Mouse (Mus musculus) embryonic facial prominence, embryonic 11.5 days (tissue): Measurements from ENCODE around the gene Lrrc51. TPM values are rescaled to one million over a fixed set of nuclear protein-coding genes. Genes with fewer than 3 reads are reported as not detected.

Experiments
- ATAC-seq: fragments of 200-750 bp; cut with Nextera tagmentation; replicated peaks from 2 replicates; pipeline ENCODE4 v1.8.0; 2017; ENCODE audit warnings: low read depth; ENCODE audit not compliant: insufficient number of reproducible peaks, low FRiP score, low TSS enrichment
- DNase-seq: peaks from one replicate; pipeline ENCODE4 v3.0.0-alpha.2; 2015; ENCODE audit warnings: low spot score
- H3K27ac ChIP-seq: fragments of 300-500 bp; sonication (generic); replicated peaks from 2 replicates; pipeline ENCODE4 v1.5.1; 2014; ENCODE audit warnings: mild to moderate bottlenecking, low read depth, low read length, control low read depth
- H3K27me3 ChIP-seq: fragments of 300-500 bp; sonication (generic); 2 replicates; pipeline ENCODE4 v1.6.1; 2014; ENCODE audit warnings: mild to moderate bottlenecking, low read length, moderate library complexity, mixed read lengths; ENCODE audit not compliant: control insufficient read depth, insufficient read depth
- H3K36me3 ChIP-seq: fragments of 300-500 bp; sonication (generic); replicated peaks from 2 replicates; pipeline ENCODE4 v1.6.1; 2014; ENCODE audit warnings: low read depth, mild to moderate bottlenecking, low read length, moderate library complexity, mixed read lengths; ENCODE audit not compliant: control insufficient read depth, insufficient read depth
- H3K4me1 ChIP-seq: fragments of 300-500 bp; sonication (generic); 2 replicates; pipeline ENCODE4 v1.6.1; 2014; ENCODE audit warnings: low read length, mixed read lengths; ENCODE audit not compliant: control insufficient read depth, insufficient read depth
- H3K4me2 ChIP-seq: fragments of 300-500 bp; sonication (generic); 2 replicates; pipeline ENCODE4 v1.6.1; 2014; ENCODE audit warnings: low read depth, mild to moderate bottlenecking, control low read depth, low read length, moderate library complexity
- H3K4me3 ChIP-seq: fragments of 300-500 bp; sonication (generic); 2 replicates; pipeline ENCODE4 v1.5.1; 2014; ENCODE audit warnings: low read depth, low read length, control low read depth
- H3K9ac ChIP-seq: fragments of 300-500 bp; sonication (generic); replicated peaks from 2 replicates; pipeline ENCODE4 v1.6.1; 2014; ENCODE audit warnings: mild to moderate bottlenecking, control low read depth, low read length
- H3K9me3 ChIP-seq: fragments of 300-500 bp; sonication (generic); replicated peaks from 2 replicates; pipeline ENCODE4 v1.6.1; 2016; ENCODE audit warnings: mild to moderate bottlenecking, low read length, inconsistent platforms, mixed read lengths; ENCODE audit not compliant: control insufficient read depth
- WGBS: fragments of 180-500 bp; shearing (Covaris S2); extraction: QIAGEN DNeasy Blood & Tissue Kit; methylation state at CpG from one replicate; pipeline ENCODE4 v1.1.7; 2014; 5-methylcytosine and 5-hydroxymethylcytosine counted together
- microRNA-seq: library from miRNA; unstranded; fragments of <30 nt; microRNA quantifications from one replicate; pipeline ENCODE4, GENCODE M21; 2016; ENCODE audit warnings: borderline number of aligned reads
- polyA plus RNA-seq: library from polyadenylated mRNA; unstranded; fragments of >200 nt; fragmentation: Nextera tagmentation; extraction: Ambion mirVana; gene quantifications from 2 replicates; pipeline ENCODE4 v1.2.1, GENCODE M21; 2014

The Lrrc51 gene
- polyA plus RNA-seq, 1 experiment from 2014 or later = 11.0 TPM

GRCm38 (mm10) chr7:101866491-101867265 lies 67.0 kb downstream of the Lrrc51 start:
- 84% methylated on average over 11 of the region's 11 CpGs for WGBS
- ATAC-seq = no peak

DNA sequence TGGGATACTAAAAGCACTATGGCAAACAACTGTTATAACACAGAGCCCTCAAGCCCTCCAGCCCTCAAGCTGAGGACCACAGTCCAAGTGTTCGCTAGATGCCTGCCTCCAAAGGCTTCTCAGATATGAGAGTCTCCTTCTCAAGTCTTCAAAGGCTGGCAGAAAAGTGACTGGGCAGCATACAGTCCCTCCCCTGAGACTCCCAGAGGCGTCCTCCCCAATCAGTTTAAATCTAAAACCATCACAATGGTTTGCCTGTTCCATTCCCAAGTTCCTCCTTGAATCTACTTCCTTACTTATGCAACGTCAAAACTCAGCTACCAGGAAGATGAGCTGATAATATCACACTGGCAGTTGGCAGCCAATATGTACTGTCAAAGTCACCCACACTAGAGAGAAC lies 70.3 kb downstream of the Lrrc51 start, which contains the start of gene Anapc15:
Anapc15 (plus strand) TSS at position 301 of the 400 bp plus-strand sequence.
- WGBS = 67% methylated on average over 3 of the region's 3 CpGs
- no peaks in the 10 kb centered on the region for H3K4me1 ChIP-seq
- H3K4me2 ChIP-seq = no peak within 1 kb of the TSS
- no peaks in the 10 kb centered on the region for H3K27me3 ChIP-seq
- no peaks in the 10 kb centered on the region for H3K9me3 ChIP-seq
- no peak within 1 kb of the TSS for H3K9ac ChIP-seq
- no peak for DNase-seq
- no peak within 1 kb of the TSS for H3K27ac ChIP-seq
- no peak for ATAC-seq
- H3K4me3 ChIP-seq = no peak within 1 kb of the TSS
- H3K36me3 ChIP-seq = no peaks in the 10 kb centered on the region

More at GRCm38 (mm10) chr7:101866491-101867265, 67.0 kb downstream of the Lrrc51 start:
- Histone ChIP-seq H3K4me3 (no peak overlapping the region), H3K27ac (no peak overlapping the region), H3K4me1 (no peaks in the 10 kb centered on the region), H3K27me3 (no peaks in the 10 kb centered on the region), H3K4me2 (no peak overlapping the region), H3K36me3 (no peaks in the 10 kb centered on the region), H3K9ac (no peak overlapping the region), H3K9me3 (no peaks in the 10 kb centered on the region)
- DNase-seq = no peak

Small RNA genes within 50 kb of the gene (microRNA-seq; reads per million reads assigned to microRNA genes)
- not detected for gene Gm22655

Other genes with a start within 250 kb of the Lrrc51 start
- gene Phox2a, start 115.6 kb downstream of the Lrrc51 start, polyA plus RNA-seq = 0.34 and 0.57 TPM in 2 replicates
- gene Inppl1, start 95.7 kb downstream of the Lrrc51 start, polyA plus RNA-seq = 30.5 and 34.4 TPM in 2 replicates
- 0.50 TPM in 1 of 2 replicates, not detected in the other for gene Folr2, start 76.7 kb downstream of the Lrrc51 start, polyA plus RNA-seq
- gene Anapc15, start 70.2 kb downstream of the Lrrc51 start, polyA plus RNA-seq = 85.6 and 92.7 TPM in 2 replicates
- 0.91 and 4.9 TPM in 2 replicates for gene Folr1, start 63.1 kb downstream of the Lrrc51 start, polyA plus RNA-seq
- gene Lamtor1, start 28.0 kb downstream of the Lrrc51 start, polyA plus RNA-seq = 127 and 149 TPM in 2 replicates
- gene Tomt, start 27.5 kb downstream of the Lrrc51 start, polyA plus RNA-seq = 0.26 and 0.27 TPM in 2 replicates
- 107 and 110 TPM in 2 replicates for gene Numa1, start 216 bp upstream of the Lrrc51 start, polyA plus RNA-seq
- 1.6 TPM in 2 replicates for gene Il18bp, start 84.8 kb upstream of the Lrrc51 start, polyA plus RNA-seq
- 26.9 and 28.9 TPM in 2 replicates for gene Rnf121, start 131.6 kb upstream of the Lrrc51 start, polyA plus RNA-seq
- gene Xndc1, start 131.6 kb upstream of the Lrrc51 start, polyA plus RNA-seq = 23.0 and 23.8 TPM in 2 replicates
- 1.4 and 1.9 TPM in 2 replicates for gene Xntrpc, start 131.8 kb upstream of the Lrrc51 start, polyA plus RNA-seq
- gene Trpc2, start 149.2 kb upstream of the Lrrc51 start, polyA plus RNA-seq = not detected in 2 replicates
- gene Art1, start 167.8 kb upstream of the Lrrc51 start, polyA plus RNA-seq = 0.96 and 1.1 TPM in 2 replicates
- gene Art5, start 175.6 kb upstream of the Lrrc51 start, polyA plus RNA-seq = 1.7 and 1.9 TPM in 2 replicates
- not detected in 2 replicates for gene Chrna10, start 182.9 kb upstream of the Lrrc51 start, polyA plus RNA-seq